Mouse (Mus musculus) frontal cortex, postnatal 14 days (tissue): ENCODE results near the gene Dynlt1a.
"Not testable (repeated sequence)": the region's sequence is repeated elsewhere in the genome, so short reads cannot be mapped to it uniquely, and the experiment has no call there.

Source experiments
- DNase-seq, 2 experiments: peaks; one replicate each; pipeline ENCODE4 v3.0.0; 2022; ENCODE audit warnings: low spot score in 2 of 2

Gene Dynlt1a

GRCm38 (mm10) chr17:6317339-6317985 is at the start of gene Dynlt1a:
TSS of gene Dynlt1a (minus strand) at chr17:6317500.
- DNase-seq, result peak; percentile 95 to 97

- not testable (repeated sequence) for DNase-seq
Observed at GRCm38 (mm10) chr17:6355256-6355655, 38.0 kb upstream of the Dynlt1a start.

DNA sequence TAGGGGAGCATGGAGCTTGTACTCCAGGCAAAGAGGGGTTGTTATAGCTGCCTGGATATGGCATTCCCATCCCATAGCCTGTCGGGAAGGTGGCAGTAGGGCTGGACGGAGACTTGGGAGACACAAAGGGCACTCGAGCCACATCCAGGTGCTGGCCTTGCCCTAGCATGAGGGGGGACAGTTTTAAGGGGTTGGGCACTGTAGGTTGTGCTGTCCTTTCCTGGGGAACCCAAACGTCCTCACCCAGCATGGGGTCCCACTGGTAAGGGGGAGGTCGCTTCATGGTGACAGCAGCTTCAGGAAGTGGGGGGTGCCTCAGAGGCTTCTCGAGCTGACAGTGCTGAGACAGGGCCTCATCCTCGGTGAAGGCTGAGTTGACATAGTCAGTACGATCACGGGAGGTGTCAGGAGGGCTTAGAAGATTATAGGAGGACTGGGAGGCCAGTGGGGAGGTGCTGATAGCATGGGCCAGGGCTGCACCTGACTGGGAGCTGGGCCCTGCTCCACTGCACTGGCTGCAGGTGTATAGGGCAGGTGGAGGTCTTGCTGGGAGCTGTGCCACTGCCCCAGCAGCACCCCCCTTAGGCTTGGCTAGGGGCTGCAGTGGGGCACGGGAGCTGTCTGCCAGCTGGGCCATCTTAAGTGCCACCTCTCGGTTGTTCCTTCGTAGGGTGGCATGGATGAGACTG is 25.4 kb upstream of the Dynlt1a start:
- not testable (repeated sequence) for DNase-seq

GRCm38 (mm10) chr17:6328997-6329396 is 11.7 kb upstream of the Dynlt1a start:
- DNase-seq, result not testable (repeated sequence)

- DNase-seq, result not testable (repeated sequence)
Observed at GRCm38 (mm10) chr17:6327554-6327953, 10.3 kb upstream of the Dynlt1a start.

GRCm38 (mm10) chr17:6325543-6325942 is 8.2 kb upstream of the Dynlt1a start:
- not testable (repeated sequence) for DNase-seq

GRCm38 (mm10) chr17:6325021-6325420 is 7.7 kb upstream of the Dynlt1a start:
- DNase-seq, result not testable (repeated sequence)

GRCm38 (mm10) chr17:6321778-6322101 is 4.4 kb upstream of the Dynlt1a start:
- not testable (repeated sequence) for DNase-seq

- not testable (repeated sequence) for DNase-seq
Observed at GRCm38 (mm10) chr17:6321081-6321777, 3.9 kb upstream of the Dynlt1a start.

DNA sequence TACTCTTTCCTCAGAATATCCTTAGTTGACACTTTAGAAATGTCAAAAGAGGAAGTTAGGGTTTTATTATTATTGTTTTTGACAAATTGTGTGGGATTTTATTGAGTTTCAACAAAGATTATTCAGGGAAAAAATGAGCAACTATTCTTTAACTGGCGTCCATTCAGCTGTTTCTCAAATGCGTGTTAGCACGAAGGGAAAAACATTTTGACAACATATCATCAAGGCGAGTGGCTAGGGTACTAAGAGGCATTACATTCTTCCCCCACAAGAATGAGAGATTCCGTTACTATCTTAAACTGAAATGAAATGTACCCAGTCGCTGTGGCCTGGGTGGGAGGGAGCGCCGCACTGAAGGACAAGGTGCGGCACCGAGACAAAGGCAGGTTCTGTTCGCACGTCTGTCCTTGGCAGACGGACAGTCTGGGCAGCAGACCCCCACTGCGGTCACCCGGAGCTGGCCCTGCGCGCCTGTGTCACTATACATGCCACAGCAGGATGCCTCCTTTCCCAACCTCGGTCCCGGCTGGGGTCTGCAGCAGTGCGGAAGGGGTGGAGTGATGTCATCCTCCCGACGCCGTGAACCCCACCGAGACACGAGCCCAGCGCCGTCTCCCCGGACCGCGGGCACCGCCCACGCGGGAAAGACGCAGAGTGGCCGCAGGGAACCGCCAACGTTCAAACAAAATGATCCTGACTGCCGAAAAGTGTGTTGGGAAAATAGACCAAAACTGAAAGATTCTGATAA is 747 bp downstream of the Dynlt1a start:
- DNase-seq, result peak; percentile 68 to 69

GRCm38 (mm10) chr17:6315706-6316105 is 1.6 kb downstream of the Dynlt1a start:
- DNase-seq, result not testable (repeated sequence)

DNA sequence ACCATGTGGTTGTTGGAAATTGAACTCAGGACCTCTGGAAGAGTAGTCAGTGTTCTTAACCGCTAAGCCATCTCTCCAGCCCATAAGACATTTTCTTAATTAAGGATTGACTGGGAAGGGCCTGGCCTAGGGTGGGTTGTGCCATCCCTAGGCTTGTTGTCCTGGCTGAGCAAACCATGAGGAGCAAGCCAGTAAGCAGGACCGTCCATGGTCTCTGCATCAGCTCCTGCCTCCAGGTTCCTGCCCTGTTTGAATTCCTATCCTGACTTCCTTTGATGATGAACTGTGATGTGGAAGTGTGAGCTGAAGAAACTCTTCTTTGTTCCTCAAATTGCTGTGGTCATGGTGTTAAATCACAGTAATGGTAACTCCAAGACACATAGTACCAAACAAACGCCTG is 2.8 kb downstream of the Dynlt1a start:
- DNase-seq, result not testable (repeated sequence)

- not testable (repeated sequence) for DNase-seq
Observed at GRCm38 (mm10) chr17:6312755-6313154, 4.5 kb downstream of the Dynlt1a start.

DNA sequence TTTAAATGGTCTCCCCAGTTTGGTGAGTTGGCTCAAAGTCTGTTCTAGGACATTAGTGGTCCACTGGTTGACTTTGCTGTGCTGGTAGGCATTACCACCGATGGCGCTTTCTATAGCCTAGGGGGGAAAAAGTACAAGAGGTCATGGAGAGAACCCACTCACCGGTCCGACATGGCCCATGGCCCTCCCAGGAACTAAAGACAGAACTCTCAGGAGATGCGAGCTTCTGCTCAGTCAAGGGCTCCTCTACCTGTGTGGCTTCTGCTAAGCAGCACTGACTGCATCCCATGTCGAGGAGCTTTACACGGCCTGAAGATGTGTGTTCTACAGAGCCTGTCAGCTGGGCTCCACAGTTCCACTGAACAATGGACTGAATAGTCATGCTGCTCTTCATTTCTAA is 5.6 kb downstream of the Dynlt1a start:
- not testable (repeated sequence) for DNase-seq

- DNase-seq, result not testable (repeated sequence)
Observed at GRCm38 (mm10) chr17:6306503-6306902, 10.8 kb downstream of the Dynlt1a start.

DNA sequence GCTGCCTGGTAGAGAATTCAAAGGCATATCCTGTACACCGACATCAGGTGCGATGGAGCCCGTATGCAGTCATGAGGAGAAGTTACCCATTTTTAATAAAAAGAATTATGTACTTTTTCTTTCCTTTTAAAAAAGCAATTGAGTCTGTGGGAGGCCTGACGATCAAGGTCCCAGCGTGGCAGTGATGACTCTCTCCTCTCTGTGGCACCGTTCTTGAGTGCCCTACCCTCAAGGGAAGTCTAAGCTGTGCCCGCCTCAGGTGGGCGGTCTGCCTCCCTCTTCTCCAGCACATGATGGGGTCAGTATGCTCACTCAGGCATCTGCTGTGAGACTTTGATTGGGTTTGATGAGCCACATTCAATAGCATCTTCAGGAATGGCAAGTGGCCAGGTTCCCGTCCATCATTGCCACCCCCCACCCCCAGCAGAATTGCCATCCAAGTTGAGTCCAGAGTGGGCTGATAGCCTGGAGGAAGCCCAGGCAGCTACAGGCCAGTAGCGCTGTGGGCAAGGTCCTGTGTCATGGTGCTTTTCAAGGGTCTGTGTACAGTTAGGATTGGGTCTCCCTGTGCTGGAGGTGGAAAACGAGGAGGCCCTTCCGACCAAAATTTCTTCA is 11.5 kb downstream of the Dynlt1a start:
- not testable (repeated sequence) for DNase-seq

DNA sequence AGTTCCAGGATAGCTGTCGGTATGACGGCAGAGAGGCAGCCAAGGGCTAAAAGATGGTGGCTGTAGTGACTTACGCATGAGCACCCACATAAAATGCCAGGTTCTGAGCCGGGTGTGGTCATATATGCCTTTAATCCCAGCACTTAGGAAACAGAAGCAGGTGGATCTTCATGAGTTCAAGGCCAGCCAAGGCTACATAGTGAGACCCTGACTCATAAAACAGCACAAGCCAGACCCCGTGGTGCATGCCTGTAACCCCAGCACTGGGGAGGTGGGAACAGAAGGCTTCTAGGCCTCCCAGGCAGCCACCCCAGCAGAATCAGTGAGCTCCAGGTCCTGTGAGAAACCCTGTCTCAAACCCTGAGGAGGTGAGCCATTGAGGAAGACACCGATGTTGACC is 12.4 kb downstream of the Dynlt1a start:
- DNase-seq, result not testable (repeated sequence)

GRCm38 (mm10) chr17:6300190-6300863 is 17.0 kb downstream of the Dynlt1a start:
- DNase-seq, result not testable (repeated sequence)

- DNase-seq, result not testable (repeated sequence)
Observed at GRCm38 (mm10) chr17:6297060-6297795, 20.1 kb downstream of the Dynlt1a start.

DNA sequence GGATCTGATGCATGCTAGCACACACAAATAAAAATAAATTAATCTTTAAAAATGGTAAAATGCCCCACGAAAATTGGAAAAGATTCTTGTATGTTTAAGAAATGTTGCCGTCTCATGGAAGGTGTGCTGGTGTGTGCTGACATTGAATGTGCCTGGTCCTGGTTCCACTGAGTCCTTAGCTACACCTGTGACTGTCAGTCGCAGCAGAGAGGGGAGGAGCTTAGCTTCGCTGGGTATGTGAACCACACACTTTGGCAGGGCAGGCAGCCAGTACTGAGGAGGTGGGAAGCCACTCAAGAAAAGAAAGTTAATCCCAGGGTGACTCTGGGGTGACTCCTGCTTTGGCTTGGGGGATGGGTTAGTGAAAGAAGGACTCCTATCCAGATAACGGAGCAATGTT is 23.4 kb downstream of the Dynlt1a start:
- DNase-seq, result not testable (repeated sequence)
